Mouse (Mus musculus): ENCODE data around the gene Ablim1. TPM values are rescaled to one million over a fixed set of nuclear protein-coding genes. Genes with fewer than 3 reads are reported as not detected.

The Ablim1 gene
- 10 to 100 TPM; 28.9 to 50.3 TPM for total RNA-seq (2021)
- long read RNA-seq, experiment 1, partial matches to known transcripts: 0 of 5 reads
- long read RNA-seq, experiment 1, other reads (novel, unspliced or antisense): 5 of 5 reads
- long read RNA-seq, experiment 2, partial matches to known transcripts: 1 of 11 reads
- long read RNA-seq, experiment 2, other reads (novel, unspliced or antisense): 10 of 11 reads

- peak; percentile 55 to 57 for DNase-seq (ENCODE audit: low spot score in 2 of 2)
Measured at GRCm38 (mm10) chr19:57314346-57315012, at the start of gene Ablim1. Ablim1 (minus strand) TSS chr19:57314919.

- DNase-seq (ENCODE audit: low spot score in 2 of 2): peak in 1 of 2 experiments; percentile 18
Measured at GRCm38 (mm10) chr19:57363538-57363937, 48.8 kb upstream of the Ablim1 start.

- DNase-seq (ENCODE audit: low spot score in 2 of 2): peak in 1 of 2 experiments; percentile 17
Measured at GRCm38 (mm10) chr19:57363076-57363475, 48.4 kb upstream of the Ablim1 start.

- DNase-seq (ENCODE audit: low spot score in 2 of 2): peak in 1 of 2 experiments; percentile 30
Measured at GRCm38 (mm10) chr19:57362586-57362985, 47.9 kb upstream of the Ablim1 start.

GRCm38 (mm10) chr19:57361939-57362307 lies 47.2 kb upstream of the Ablim1 start:
- no peak for DNase-seq (ENCODE audit: low spot score in 2 of 2)

GRCm38 (mm10) chr19:57361131-57361938 lies 46.6 kb upstream of the Ablim1 start:
- peak; percentile 65 to 68 for DNase-seq (ENCODE audit: low spot score in 2 of 2)

- peak; percentile 96 to 98 for DNase-seq (ENCODE audit: low spot score in 2 of 2)
Measured at GRCm38 (mm10) chr19:57360341-57361130, 45.8 kb upstream of the Ablim1 start, which contains the start of gene Fam160b1. Fam160b1 (plus strand) TSS chr19:57360680.

- DNase-seq (ENCODE audit: low spot score in 2 of 2): peak in 1 of 2 experiments; percentile 34
Measured at GRCm38 (mm10) chr19:57359701-57360326, 45.1 kb upstream of the Ablim1 start.

- DNase-seq (ENCODE audit: low spot score in 2 of 2): peak in 1 of 2 experiments; percentile 19
Measured at GRCm38 (mm10) chr19:57358836-57359598, 44.3 kb upstream of the Ablim1 start.

- DNase-seq (ENCODE audit: low spot score in 2 of 2): peak in 1 of 2 experiments; percentile 73
Measured at GRCm38 (mm10) chr19:57358322-57358721, 43.6 kb upstream of the Ablim1 start.

- no peak for DNase-seq (ENCODE audit: low spot score in 2 of 2)
Measured at GRCm38 (mm10) chr19:57357811-57358210, 43.1 kb upstream of the Ablim1 start.

- DNase-seq (ENCODE audit: low spot score in 2 of 2): no peak
Measured at GRCm38 (mm10) chr19:57357244-57357643, 42.5 kb upstream of the Ablim1 start.

GRCm38 (mm10) chr19:57356273-57356672 lies 41.6 kb upstream of the Ablim1 start:
- DNase-seq (ENCODE audit: low spot score in 2 of 2): peak in 1 of 2 experiments; percentile 20

- peak in 1 of 2 experiments; percentile 18 for DNase-seq (ENCODE audit: low spot score in 2 of 2)
Measured at GRCm38 (mm10) chr19:57355451-57356251, 40.9 kb upstream of the Ablim1 start.

- DNase-seq (ENCODE audit: low spot score in 2 of 2): no peak
Measured at GRCm38 (mm10) chr19:57354715-57355114, 40.0 kb upstream of the Ablim1 start.

- no peak for DNase-seq (ENCODE audit: low spot score in 2 of 2)
Measured at GRCm38 (mm10) chr19:57354050-57354449, 39.3 kb upstream of the Ablim1 start.

- no peak for DNase-seq (ENCODE audit: low spot score in 2 of 2)
Measured at GRCm38 (mm10) chr19:57353228-57353627, 38.5 kb upstream of the Ablim1 start.

GRCm38 (mm10) chr19:57352337-57352935 lies 37.7 kb upstream of the Ablim1 start:
- no peak for DNase-seq (ENCODE audit: low spot score in 2 of 2)

Measured in adrenal gland, adult 18-20 months (tissue).